Comparison of ENCODE assay signal across 12 mouse cellular contexts in genomic region chr7:28587644-28588043, GRCm38 (mm10). TPM values are rescaled to one million over a fixed set of nuclear protein-coding genes. Genes with fewer than 3 reads are reported as not detected.
DNase-seq lines count a peak whose midpoint lies in the region; ATAC-seq and TF ChIP-seq lines count a peak whose summit lies in the region.
"Had no signal": no experiment of that assay in that cellular context is flagged by ENCODE, and none has a peak within 500 bp of the region (broad histone marks: within the 10 kb centered on the region; RNA-seq: fewer than 3 reads in every experiment).

No protein-coding gene starts in this region.

- 0 out of 2 replicates have a peak overlapping the region, but pooled peaks have one; percentile 3 for H3K4me2 ChIP-seq in heart, embryonic 15.5 days
- 0 out of 2 replicates have a peak overlapping the region, but pooled peaks have one; percentile 13 for H3K4me2 ChIP-seq in heart, postnatal 0 days (ENCODE audit: low read depth, low read length)
- H3K4me2 ChIP-seq in limb, embryonic 13.5 days (replicated peaks) = no peak overlapping the region

- TF ChIP-seq CTCF in heart, postnatal 0 days (IDR thresholded peaks at IDR 0.05; ENCODE audit: low read depth) = no peak

- no peak for TF ChIP-seq EP300 in heart, postnatal 0 days (IDR thresholded peaks at IDR 0.05; ENCODE audit: low read depth)

- H3K4me3 ChIP-seq in heart, embryonic 15.5 days = no peak overlapping the region
- H3K4me3 ChIP-seq in heart, postnatal 0 days (ENCODE audit: low read depth, low read length) = no peak overlapping the region
- no peak overlapping the region for H3K4me3 ChIP-seq in limb, embryonic 13.5 days

- H3K9me3 ChIP-seq in heart, embryonic 15.5 days (replicated peaks) = no peaks in the 10 kb centered on the region
- no peaks in the 10 kb centered on the region for H3K9me3 ChIP-seq in heart, postnatal 0 days (replicated peaks; ENCODE audit: control insufficient read depth, low read length)
- no peaks in the 10 kb centered on the region for H3K9me3 ChIP-seq in limb, embryonic 13.5 days

- intact Hi-C loops in left cerebral cortex, postnatal 14 days (cut with DNase I) = no loop called here

- ATAC-seq in heart, embryonic 15.5 days (replicated peaks; ENCODE audit: insufficient number of reproducible peaks, insufficient read depth, low FRiP score, low read depth) = peak; percentile 36; the same call in 1 of the 2 replicates
- ATAC-seq in heart, postnatal 0 days (ENCODE audit: insufficient read depth, low read depth) = peak; percentile 35
- ATAC-seq in limb, embryonic 13.5 days (ENCODE audit: low FRiP score, low read depth) = peak; percentile 45; the same call in 1 of the 2 replicates

- no peak for DNase-seq in heart, adult 18-20 months
- DNase-seq in NIH3T3 (ENCODE audit: low read depth) = peak; percentile 25
- DNase-seq in heart, postnatal 0 days (ENCODE audit: low spot score) = peak; percentile 30
- no peak for DNase-seq in left cerebral cortex, postnatal 14 days (ENCODE audit: low spot score in 2 of 2)
- DNase-seq in spleen, adult 12 weeks (ENCODE audit: low spot score) = no peak
- no peak for DNase-seq in spleen, postnatal 36 days (ENCODE audit: low spot score in 2 of 2)
- DNase-seq: spleen, adult 18-20 months had no signal

- peaks cover 69% of the 10 kb centered on the region for H3K4me1 ChIP-seq in heart, embryonic 15.5 days (replicated peaks)
- H3K4me1 ChIP-seq in heart, postnatal 0 days (ENCODE audit: control insufficient read depth, insufficient read depth) = peaks cover 36% of the 10 kb centered on the region
- H3K4me1 ChIP-seq in limb, embryonic 13.5 days = peaks cover 67% of the 10 kb centered on the region

- H3K36me3 ChIP-seq in heart, embryonic 15.5 days = no peaks in the 10 kb centered on the region
- no peaks in the 10 kb centered on the region for H3K36me3 ChIP-seq in heart, postnatal 0 days (replicated peaks; ENCODE audit: control insufficient read depth, insufficient read depth, low read length)
- H3K36me3 ChIP-seq in limb, embryonic 13.5 days = no peaks in the 10 kb centered on the region

- peak overlapping the region; percentile 72 for H3K27ac ChIP-seq in heart, embryonic 15.5 days
- H3K27ac ChIP-seq in heart, postnatal 0 days (ENCODE audit: low read depth) = peak overlapping the region; percentile 36; the same call in 1 of the 2 replicates
- H3K27ac ChIP-seq in limb, embryonic 13.5 days = peak overlapping the region; percentile 65; the same call in 1 of the 2 replicates

- H3K27me3 ChIP-seq in heart, embryonic 15.5 days = no peaks in the 10 kb centered on the region
- H3K27me3 ChIP-seq in heart, postnatal 0 days (ENCODE audit: control insufficient read depth, insufficient read depth, low read length) = no peaks in the 10 kb centered on the region
- no peaks in the 10 kb centered on the region for H3K27me3 ChIP-seq in limb, embryonic 13.5 days

- peak overlapping the region; percentile 11; the same call in 1 of the 2 replicates for H3K9ac ChIP-seq in heart, embryonic 15.5 days
- 0 out of 2 replicates have a peak overlapping the region, but pooled peaks have one; percentile 6 for H3K9ac ChIP-seq in heart, postnatal 0 days (replicated peaks; ENCODE audit: low read depth, low read length)
- peak overlapping the region; percentile 50 for H3K9ac ChIP-seq in limb, embryonic 13.5 days

RNA-seq across cellular contexts. Expression of gene Samd4b, which starts 10.3 kb away (rescaled TPM):
- polyA plus RNA-seq in heart, embryonic 15.5 days (2015; fragmentation: Nextera tagmentation; extraction: Ambion mirVana) = 17.9 and 25.6 TPM in 2 replicates
- total RNA-seq in heart, adult 18-20 months (2021) = 10 to 100 TPM; 19.6 to 22.1 TPM
- total RNA-seq in heart, postnatal 0 days (2014; rRNA removed; ENCODE audit: low replicate concordance) = 37.0 and 53.5 TPM in 2 replicates
- 12.3 and 12.4 TPM in 2 replicates for polyA plus RNA-seq in heart, postnatal 0 days (2015; fragmentation: Nextera tagmentation; extraction: Ambion mirVana)
- polyA plus RNA-seq in limb, embryonic 13.5 days (2015; fragmentation: Nextera tagmentation; extraction: Ambion mirVana) = 26.7 and 31.7 TPM in 2 replicates
- total RNA-seq in left cerebral cortex, postnatal 14 days (2021) = 10 to 100 TPM; 59.8 to 61.6 TPM

RNA-seq across cellular contexts. Expression of gene Pak4, which starts 10.3 kb away (rescaled TPM):
- polyA plus RNA-seq in heart, embryonic 15.5 days (2015; fragmentation: Nextera tagmentation; extraction: Ambion mirVana) = 23.3 and 32.3 TPM in 2 replicates
- total RNA-seq in heart, adult 18-20 months (2021) = 1 to 10 TPM; 8.8 to 9.9 TPM
- 12.7 and 17.1 TPM in 2 replicates for total RNA-seq in heart, postnatal 0 days (2014; rRNA removed; ENCODE audit: low replicate concordance)
- 11.3 and 12.0 TPM in 2 replicates for polyA plus RNA-seq in heart, postnatal 0 days (2015; fragmentation: Nextera tagmentation; extraction: Ambion mirVana)
- polyA plus RNA-seq in limb, embryonic 13.5 days (2015; fragmentation: Nextera tagmentation; extraction: Ambion mirVana) = 33.2 and 33.4 TPM in 2 replicates
- total RNA-seq in left cerebral cortex, postnatal 14 days (2021) = 1 to 10 TPM; 8.7 to 10.0 TPM

RNA-seq across cellular contexts. Expression of gene Nccrp1, which starts 40.6 kb away (rescaled TPM):
- not detected in 2 replicates for polyA plus RNA-seq in heart, embryonic 15.5 days (2015; fragmentation: Nextera tagmentation; extraction: Ambion mirVana)
- not detected for total RNA-seq in heart, adult 18-20 months (2021)
- total RNA-seq in heart, postnatal 0 days (2014; rRNA removed; ENCODE audit: low replicate concordance) = not detected in 2 replicates
- not detected in 2 replicates for polyA plus RNA-seq in heart, postnatal 0 days (2015; fragmentation: Nextera tagmentation; extraction: Ambion mirVana)
- polyA plus RNA-seq in limb, embryonic 13.5 days (2015; fragmentation: Nextera tagmentation; extraction: Ambion mirVana) = not detected in 2 replicates
- total RNA-seq in left cerebral cortex, postnatal 14 days (2021) = under 1 TPM; 0.36 to 0.53 TPM
- total RNA-seq: monocyte, adult 5-6 weeks had no signal

RNA-seq across cellular contexts. Expression of gene Acp7, which starts 43.5 kb away (rescaled TPM):
- polyA plus RNA-seq in heart, embryonic 15.5 days (2015; fragmentation: Nextera tagmentation; extraction: Ambion mirVana) = not detected in 2 replicates
- total RNA-seq in heart, adult 18-20 months (2021) = not detected
- not detected in 2 replicates for total RNA-seq in heart, postnatal 0 days (2014; rRNA removed; ENCODE audit: low replicate concordance)
- not detected in 2 replicates for polyA plus RNA-seq in heart, postnatal 0 days (2015; fragmentation: Nextera tagmentation; extraction: Ambion mirVana)
- polyA plus RNA-seq in limb, embryonic 13.5 days (2015; fragmentation: Nextera tagmentation; extraction: Ambion mirVana) = not detected in 2 replicates
- 1 to 10 TPM in 1 of 2 experiments, under 1 TPM in 1; 0.53 to 1.1 TPM for total RNA-seq in left cerebral cortex, postnatal 14 days (2021)
- total RNA-seq: monocyte, adult 5-6 weeks had no signal

RNA-seq across cellular contexts. Expression of gene Sycn, which starts 47.0 kb away (rescaled TPM):
- polyA plus RNA-seq in heart, embryonic 15.5 days (2015; fragmentation: Nextera tagmentation; extraction: Ambion mirVana) = not detected in 2 replicates
- not detected for total RNA-seq in heart, adult 18-20 months (2021)
- total RNA-seq in heart, postnatal 0 days (2014; rRNA removed; ENCODE audit: low replicate concordance) = not detected in 2 replicates
- not detected in 2 replicates for polyA plus RNA-seq in heart, postnatal 0 days (2015; fragmentation: Nextera tagmentation; extraction: Ambion mirVana)
- polyA plus RNA-seq in limb, embryonic 13.5 days (2015; fragmentation: Nextera tagmentation; extraction: Ambion mirVana) = not detected in 2 replicates
- not detected for total RNA-seq in left cerebral cortex, postnatal 14 days (2021)
- total RNA-seq: ES-E14; layer of hippocampus, postnatal 14 days; monocyte, adult 5-6 weeks had no signal

Comparison
In these comparisons a context has a peak if more than half of its experiments do, and no peak if none do; other contexts are left out.
1. DNase-seq: peak in NIH3T3 (single experiment) and heart, postnatal 0 days (single experiment); none in heart, adult 18-20 months (0 of 2), left cerebral cortex, postnatal 14 days (0 of 2), spleen, adult 12 weeks (single experiment) and spleen, postnatal 36 days (0 of 2).
2. Peak in every context shown above with its lines, with median percentiles within 50 percentile points of each other: ATAC-seq, H3K27ac ChIP-seq and H3K9ac ChIP-seq.